Mouse (Mus musculus): ENCODE results near the gene Usp10. TPM values are rescaled to one million over a fixed set of nuclear protein-coding genes. Genes with fewer than 3 reads are reported as not detected.

Usp10 gene
- polyA plus RNA-seq (2017; shearing (Covaris generic)), result 112 TPM

DNA sequence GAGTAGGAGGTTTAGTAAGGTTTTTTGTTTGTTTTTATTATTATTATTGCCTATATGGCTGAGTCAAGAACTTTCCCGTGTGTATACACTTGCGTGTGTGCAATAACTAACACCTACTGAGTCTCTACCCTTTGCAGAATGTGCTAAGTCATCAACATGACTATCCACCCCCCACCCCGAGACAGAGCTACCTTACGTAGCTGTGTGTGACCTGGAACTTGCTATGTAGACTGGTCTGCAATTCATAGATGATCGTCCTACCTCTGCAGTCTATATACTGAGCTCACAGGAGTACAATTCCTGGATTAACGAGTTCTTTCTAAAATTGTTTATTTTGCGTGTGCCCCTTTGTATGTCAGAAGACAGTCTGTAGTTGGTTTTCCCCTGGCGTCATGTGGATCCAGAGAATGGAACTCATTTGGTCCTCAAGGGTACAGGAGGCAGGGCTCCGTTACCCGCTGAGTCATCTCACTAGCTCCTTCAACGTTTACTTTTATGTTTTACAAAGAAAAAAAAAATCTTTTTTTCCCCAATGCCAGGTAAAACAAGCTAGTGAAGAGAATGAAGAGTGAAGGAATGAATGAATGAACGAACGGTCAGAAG is at the start of gene Usp10:
TSS of gene Usp10 (plus strand) at position 417 of the 603 bp plus-strand sequence.

DNA sequence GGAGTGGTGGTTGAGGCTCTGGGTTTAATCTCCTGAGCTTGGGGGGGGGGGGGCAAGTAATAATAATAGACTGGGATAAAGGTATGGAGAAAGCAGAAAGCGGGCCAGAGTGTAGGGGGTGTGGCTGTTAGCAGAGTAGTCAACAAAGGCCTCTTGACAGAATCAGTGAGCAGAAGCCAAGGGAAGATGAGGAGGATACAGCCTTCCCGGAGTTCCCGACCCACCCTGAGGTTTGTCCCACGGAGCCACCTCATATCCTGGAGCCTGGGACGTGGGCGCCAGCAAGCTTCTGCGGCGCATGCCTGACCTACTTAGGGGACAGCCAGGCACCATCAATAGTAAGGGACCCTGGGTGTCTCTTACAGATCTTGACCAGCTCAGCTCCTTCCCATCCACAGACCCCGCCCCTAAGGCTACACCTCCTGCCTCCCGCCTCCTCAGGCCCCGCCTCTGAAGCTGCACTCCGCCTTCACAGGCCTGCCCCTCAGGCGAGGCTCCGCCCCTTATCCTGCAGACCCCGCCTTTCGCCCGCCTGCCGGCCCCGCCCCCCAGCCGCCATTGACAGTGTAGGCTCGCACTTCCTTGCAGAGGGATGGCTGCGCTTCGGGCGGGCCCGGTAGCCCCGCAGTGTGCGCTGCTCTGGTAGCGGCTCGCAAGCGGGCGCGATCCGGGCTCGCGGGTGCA is 48.3 kb upstream of the Usp10 start, which contains the start of gene Klhl36:
TSS of gene Klhl36 (plus strand) at position 561 of the 684 bp plus-strand sequence.

DNA sequence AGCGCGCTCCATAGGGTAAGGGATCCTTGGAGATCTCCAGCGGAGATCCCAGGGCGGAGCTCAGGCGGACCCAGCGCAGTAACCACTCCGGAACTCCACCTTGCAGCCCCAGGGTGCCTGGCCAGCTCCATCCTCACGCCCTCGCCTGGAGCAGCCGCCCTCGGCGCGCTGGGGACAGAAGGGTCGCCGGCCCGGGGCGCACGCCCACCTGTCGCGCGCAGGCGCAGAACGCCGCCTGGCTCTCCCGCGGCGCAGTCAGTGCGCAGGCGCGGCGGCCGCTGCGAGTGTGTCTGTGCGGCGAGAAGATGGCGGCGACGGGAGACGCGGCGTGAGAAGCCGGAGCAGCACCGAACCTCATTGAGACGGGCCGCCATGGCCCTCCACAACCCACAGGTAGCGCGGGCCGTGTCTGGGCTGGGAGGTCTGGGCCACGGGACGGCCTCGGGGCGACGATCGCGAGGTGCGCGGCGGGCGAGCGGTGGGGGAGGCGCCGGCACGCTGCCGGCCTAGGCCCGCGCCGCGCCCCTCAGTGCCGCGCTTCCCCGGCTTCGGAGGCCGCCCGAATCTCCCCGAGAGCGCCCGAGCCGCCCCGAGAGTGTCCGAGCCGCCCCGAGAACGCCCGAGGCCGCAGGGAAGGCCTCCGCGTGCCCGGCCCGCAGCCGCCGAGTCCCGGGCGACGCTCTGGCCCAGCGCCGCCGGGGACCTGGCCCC is 542 bp downstream of the Usp10 start, which contains the start of gene Gm20388:
TSS of gene Gm20388 (plus strand) at position 295 of the 711 bp plus-strand sequence.

DNA sequence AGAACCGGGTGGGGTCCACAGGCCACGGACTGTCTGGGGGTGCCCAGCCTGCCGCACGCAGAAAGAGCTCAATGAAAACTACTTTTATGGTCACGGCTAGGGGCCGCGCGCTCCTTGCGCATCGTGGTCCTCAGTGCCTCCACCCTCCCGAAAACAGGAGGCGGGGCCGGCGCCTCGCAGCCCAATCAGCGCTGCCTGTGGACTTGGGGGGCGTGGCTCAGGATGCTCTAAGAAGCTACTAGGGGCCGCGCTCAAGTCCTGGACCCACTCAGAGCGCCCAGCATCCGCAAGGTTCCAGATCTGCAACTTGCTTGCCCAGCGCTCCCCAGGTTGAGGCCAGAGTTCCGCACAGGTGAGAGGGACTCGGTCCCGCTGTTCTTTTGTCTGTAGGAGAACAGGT is 82.1 kb downstream of the Usp10 start, which contains the start of gene Crispld2:
TSS of gene Crispld2 (plus strand) at position 190 of the 400 bp plus-strand sequence.

Other genes with a start within 250 kb of the Usp10 start
- not detected for gene Wfdc1, start 244.0 kb upstream of the Usp10 start, polyA plus RNA-seq (2017; shearing (Covaris generic))
- not detected for gene Atp2c2, start 210.4 kb upstream of the Usp10 start, polyA plus RNA-seq (2017; shearing (Covaris generic))
- 12.8 TPM for gene Tldc1, start 131.9 kb upstream of the Usp10 start, polyA plus RNA-seq (2017; shearing (Covaris generic))
- 343 TPM for gene Cotl1, start 69.8 kb upstream of the Usp10 start, polyA plus RNA-seq (2017; shearing (Covaris generic))
- 9.1 TPM for gene Klhl36, start 48.1 kb upstream of the Usp10 start, polyA plus RNA-seq (2017; shearing (Covaris generic))
- gene Gm20388, start 481 bp downstream of the Usp10 start, polyA plus RNA-seq (2017; shearing (Covaris generic)), result 10.1 TPM
- 0.12 TPM for gene Crispld2, start 82.1 kb downstream of the Usp10 start, polyA plus RNA-seq (2017; shearing (Covaris generic))
- gene Zdhhc7, start 191.1 kb downstream of the Usp10 start, polyA plus RNA-seq (2017; shearing (Covaris generic)), result 3.7 TPM
- gene 6430548M08Rik, start 203.8 kb downstream of the Usp10 start, polyA plus RNA-seq (2017; shearing (Covaris generic)), result not detected

Data from CD4-positive, CD25-positive, alpha-beta regulatory T cell, adult 9 weeks (primary cell).